Mouse (Mus musculus): ENCODE data around the gene Pim3. TPM values are rescaled to one million over a fixed set of nuclear protein-coding genes. Genes with fewer than 3 reads are reported as not detected.

The Pim3 gene
- polyA plus RNA-seq, 1 experiment from 2014 or later, result 34.5 TPM

DNA sequence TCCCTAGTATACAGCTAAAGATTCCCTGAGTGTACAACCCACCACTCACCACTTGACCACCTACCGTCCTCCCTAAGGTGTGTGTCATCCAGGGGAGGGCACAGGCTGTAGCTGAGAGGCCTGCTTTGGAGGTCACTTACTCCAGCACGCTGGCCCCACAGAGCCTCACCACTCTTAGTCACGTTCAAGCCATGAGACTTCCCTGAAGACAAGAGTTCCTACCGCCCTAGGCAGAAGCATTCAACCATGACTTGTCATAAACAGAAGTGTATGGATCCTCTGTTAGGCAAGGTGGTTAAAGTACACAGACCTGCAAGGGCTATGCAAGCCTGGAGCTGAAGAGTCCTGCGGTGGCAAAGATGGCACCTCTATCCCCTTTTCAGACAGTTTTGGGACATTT is 31.3 kb upstream of the Pim3 start:
- no peaks in the 10 kb centered on the region for H3K27me3 ChIP-seq (ENCODE audit: control insufficient read depth, insufficient read depth, low read length)
- no peak overlapping the region for H3K27ac ChIP-seq (replicated peaks; ENCODE audit: low read depth, low read length)
- DNase-seq (ENCODE audit: low spot score) (no peak), ATAC-seq (replicated peaks; ENCODE audit: insufficient number of reproducible peaks, low FRiP score, low TSS enrichment, low read depth) (no peak)
- no peaks in the 10 kb centered on the region for H3K36me3 ChIP-seq (replicated peaks; ENCODE audit: control insufficient read depth, insufficient read depth, low read depth, low read length)
- H3K4me3 ChIP-seq (ENCODE audit: low read depth, low read length), result no peak overlapping the region
- WGBS, result 85% methylated on average over 5 of the region's 5 CpGs
- H3K4me1 ChIP-seq (ENCODE audit: control insufficient read depth, insufficient read depth, low read length), result no peaks in the 10 kb centered on the region; the same call in 1 of the 2 replicates
- no peaks in the 10 kb centered on the region for H3K9me3 ChIP-seq (replicated peaks; ENCODE audit: control insufficient read depth, low read length)
- no peak overlapping the region for H3K9ac ChIP-seq (replicated peaks; ENCODE audit: low read length)
- no peak overlapping the region for H3K4me2 ChIP-seq (ENCODE audit: low read depth, low read length)

- no peaks in the 10 kb centered on the region for H3K9me3 ChIP-seq (replicated peaks; ENCODE audit: control insufficient read depth, low read length)
- WGBS, result 63% methylated on average over 5 of the region's 5 CpGs
- DNase-seq (ENCODE audit: low spot score) (no peak), ATAC-seq (replicated peaks; ENCODE audit: insufficient number of reproducible peaks, low FRiP score, low TSS enrichment, low read depth) (no peak)
- H3K27me3 ChIP-seq (ENCODE audit: control insufficient read depth, insufficient read depth, low read length), result no peaks in the 10 kb centered on the region
- no peak overlapping the region for H3K27ac ChIP-seq (replicated peaks; ENCODE audit: low read depth, low read length)
- no peak overlapping the region for H3K9ac ChIP-seq (replicated peaks; ENCODE audit: low read length)
- no peak overlapping the region for H3K4me2 ChIP-seq (ENCODE audit: low read depth, low read length)
- no peaks in the 10 kb centered on the region; the same call in 1 of the 2 replicates for H3K4me1 ChIP-seq (ENCODE audit: control insufficient read depth, insufficient read depth, low read length)
- no peaks in the 10 kb centered on the region for H3K36me3 ChIP-seq (replicated peaks; ENCODE audit: control insufficient read depth, insufficient read depth, low read depth, low read length)
- H3K4me3 ChIP-seq (ENCODE audit: low read depth, low read length), result no peak overlapping the region
Observed at GRCm38 (mm10) chr15:88831482-88831881, 30.5 kb upstream of the Pim3 start.

GRCm38 (mm10) chr15:88832536-88832935 is 29.4 kb upstream of the Pim3 start:
- WGBS, result 72% methylated on average over 9 of the region's 9 CpGs
- DNase-seq (ENCODE audit: low spot score), result no peak
- H3K36me3 ChIP-seq (replicated peaks; ENCODE audit: control insufficient read depth, insufficient read depth, low read depth, low read length), result no peaks in the 10 kb centered on the region
- no peak overlapping the region for H3K4me2 ChIP-seq (ENCODE audit: low read depth, low read length)
- H3K9me3 ChIP-seq (replicated peaks; ENCODE audit: control insufficient read depth, low read length), result no peaks in the 10 kb centered on the region
- H3K27ac ChIP-seq (replicated peaks; ENCODE audit: low read depth, low read length), result no peak overlapping the region
- no peaks in the 10 kb centered on the region; the same call in 1 of the 2 replicates for H3K4me1 ChIP-seq (ENCODE audit: control insufficient read depth, insufficient read depth, low read length)
- no peaks in the 10 kb centered on the region for H3K27me3 ChIP-seq (ENCODE audit: control insufficient read depth, insufficient read depth, low read length)
- H3K4me3 ChIP-seq (ENCODE audit: low read depth, low read length), result no peak overlapping the region
- ATAC-seq (replicated peaks; ENCODE audit: insufficient number of reproducible peaks, low FRiP score, low TSS enrichment, low read depth), result no peak
- H3K9ac ChIP-seq (replicated peaks; ENCODE audit: low read length), result no peak overlapping the region

GRCm38 (mm10) chr15:88836031-88836430 is 26.0 kb upstream of the Pim3 start:
- no peak overlapping the region for H3K4me3 ChIP-seq (ENCODE audit: low read depth, low read length)
- DNase-seq (ENCODE audit: low spot score), result no peak
- H3K4me2 ChIP-seq (ENCODE audit: low read depth, low read length), result no peak overlapping the region
- peaks cover 7% of the 10 kb centered on the region; the same call in 1 of the 2 replicates for H3K4me1 ChIP-seq (ENCODE audit: control insufficient read depth, insufficient read depth, low read length)
- no peak overlapping the region for H3K9ac ChIP-seq (replicated peaks; ENCODE audit: low read length)
- no peak overlapping the region for H3K27ac ChIP-seq (replicated peaks; ENCODE audit: low read depth, low read length)
- no peaks in the 10 kb centered on the region for H3K9me3 ChIP-seq (replicated peaks; ENCODE audit: control insufficient read depth, low read length)
- no peaks in the 10 kb centered on the region for H3K36me3 ChIP-seq (replicated peaks; ENCODE audit: control insufficient read depth, insufficient read depth, low read depth, low read length)
- 78% methylated on average over 6 of the region's 6 CpGs for WGBS
- H3K27me3 ChIP-seq (ENCODE audit: control insufficient read depth, insufficient read depth, low read length), result no peaks in the 10 kb centered on the region
- ATAC-seq (replicated peaks; ENCODE audit: insufficient number of reproducible peaks, low FRiP score, low TSS enrichment, low read depth), result no peak

DNA sequence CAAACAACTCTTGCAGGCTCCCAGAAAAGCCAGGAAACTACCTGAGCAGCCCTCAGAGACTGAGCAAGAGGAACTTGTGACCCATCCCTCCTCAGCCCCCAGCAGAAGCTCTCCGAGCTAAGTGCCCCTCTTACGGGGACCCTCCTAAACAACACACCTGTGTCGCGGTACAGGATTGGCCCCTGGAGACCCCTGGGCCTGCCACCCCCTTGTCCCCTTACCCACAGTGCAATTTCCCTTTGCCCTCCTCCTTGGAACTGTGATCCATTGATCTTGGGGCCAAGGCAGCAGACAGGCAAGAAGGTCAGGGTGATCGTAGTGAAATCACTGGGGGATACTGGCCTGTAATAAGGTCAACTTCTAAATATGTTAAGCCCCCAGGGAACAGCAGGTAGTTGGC is 25.4 kb upstream of the Pim3 start:
- no peaks in the 10 kb centered on the region for H3K9me3 ChIP-seq (replicated peaks; ENCODE audit: control insufficient read depth, low read length)
- H3K4me1 ChIP-seq (ENCODE audit: control insufficient read depth, insufficient read depth, low read length), result peaks cover 7% of the 10 kb centered on the region; the same call in 1 of the 2 replicates
- DNase-seq (ENCODE audit: low spot score) (no peak), ATAC-seq (replicated peaks; ENCODE audit: insufficient number of reproducible peaks, low FRiP score, low TSS enrichment, low read depth) (no peak)
- H3K27me3 ChIP-seq (ENCODE audit: control insufficient read depth, insufficient read depth, low read length), result no peaks in the 10 kb centered on the region
- no peak overlapping the region for H3K4me2 ChIP-seq (ENCODE audit: low read depth, low read length)
- 61% methylated on average over 5 of the region's 5 CpGs for WGBS
- H3K9ac ChIP-seq (replicated peaks; ENCODE audit: low read length), result no peak overlapping the region
- H3K27ac ChIP-seq (replicated peaks; ENCODE audit: low read depth, low read length), result no peak overlapping the region
- H3K36me3 ChIP-seq (replicated peaks; ENCODE audit: control insufficient read depth, insufficient read depth, low read depth, low read length), result no peaks in the 10 kb centered on the region
- H3K4me3 ChIP-seq (ENCODE audit: low read depth, low read length), result no peak overlapping the region; the same call in 1 of the 2 replicates

- Histone ChIP-seq H3K36me3 (replicated peaks; ENCODE audit: control insufficient read depth, insufficient read depth, low read depth, low read length) (no peaks in the 10 kb centered on the region), H3K9ac (replicated peaks; ENCODE audit: low read length) (peak overlapping the region; percentile 59), H3K4me3 (ENCODE audit: low read depth, low read length) (peak overlapping the region; percentile 42), H3K9me3 (replicated peaks; ENCODE audit: control insufficient read depth, low read length) (no peaks in the 10 kb centered on the region), H3K4me1 (ENCODE audit: control insufficient read depth, insufficient read depth, low read length) (peaks cover 7% of the 10 kb centered on the region; the same call in 1 of the 2 replicates), H3K4me2 (ENCODE audit: low read depth, low read length) (peak overlapping the region; percentile 88), H3K27ac (replicated peaks; ENCODE audit: low read depth, low read length) (no peak overlapping the region), H3K27me3 (ENCODE audit: control insufficient read depth, insufficient read depth, low read length) (no peaks in the 10 kb centered on the region)
- DNase-seq (ENCODE audit: low spot score), result peak; percentile 70
- WGBS, result under 1% methylated on average over 39 of the region's 39 CpGs
- ATAC-seq (replicated peaks; ENCODE audit: insufficient number of reproducible peaks, low FRiP score, low TSS enrichment, low read depth), result peak; percentile 54
Observed at GRCm38 (mm10) chr15:88837199-88837932, 24.6 kb upstream of the Pim3 start.

DNA sequence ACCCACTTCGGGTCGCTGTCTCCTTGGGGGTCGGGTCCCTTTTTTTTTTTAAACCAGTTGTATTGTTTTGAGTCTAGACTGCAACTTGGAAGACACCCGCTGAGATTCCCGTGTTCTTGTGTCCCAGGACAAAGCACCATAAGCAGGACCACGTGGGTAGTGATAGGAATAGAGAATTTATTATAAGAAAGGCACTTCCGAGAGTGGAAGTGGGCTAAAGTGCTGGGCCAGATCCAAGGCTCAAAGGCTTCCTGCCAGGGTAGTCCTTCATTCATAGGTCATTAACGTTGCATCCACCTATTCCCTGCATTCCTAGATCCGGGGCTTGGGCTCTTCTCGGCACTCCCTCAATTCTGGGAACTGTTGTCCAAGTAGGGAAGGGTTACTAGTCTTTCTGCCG is 24.0 kb upstream of the Pim3 start:
- ATAC-seq (replicated peaks; ENCODE audit: insufficient number of reproducible peaks, low FRiP score, low TSS enrichment, low read depth), result no peak
- peak; percentile 46 for DNase-seq (ENCODE audit: low spot score)
- Histone ChIP-seq H3K4me2 (ENCODE audit: low read depth, low read length) (peak overlapping the region; percentile 88), H3K36me3 (replicated peaks; ENCODE audit: control insufficient read depth, insufficient read depth, low read depth, low read length) (no peaks in the 10 kb centered on the region), H3K27ac (replicated peaks; ENCODE audit: low read depth, low read length) (no peak overlapping the region), H3K9ac (replicated peaks; ENCODE audit: low read length) (peak overlapping the region; percentile 59; the same call in 1 of the 2 replicates), H3K9me3 (replicated peaks; ENCODE audit: control insufficient read depth, low read length) (no peaks in the 10 kb centered on the region), H3K4me3 (ENCODE audit: low read depth, low read length) (peak overlapping the region; percentile 42), H3K4me1 (ENCODE audit: control insufficient read depth, insufficient read depth, low read length) (peaks cover 7% of the 10 kb centered on the region; the same call in 1 of the 2 replicates), H3K27me3 (ENCODE audit: control insufficient read depth, insufficient read depth, low read length) (no peaks in the 10 kb centered on the region)
- 1% methylated on average over 11 of the region's 11 CpGs for WGBS

DNA sequence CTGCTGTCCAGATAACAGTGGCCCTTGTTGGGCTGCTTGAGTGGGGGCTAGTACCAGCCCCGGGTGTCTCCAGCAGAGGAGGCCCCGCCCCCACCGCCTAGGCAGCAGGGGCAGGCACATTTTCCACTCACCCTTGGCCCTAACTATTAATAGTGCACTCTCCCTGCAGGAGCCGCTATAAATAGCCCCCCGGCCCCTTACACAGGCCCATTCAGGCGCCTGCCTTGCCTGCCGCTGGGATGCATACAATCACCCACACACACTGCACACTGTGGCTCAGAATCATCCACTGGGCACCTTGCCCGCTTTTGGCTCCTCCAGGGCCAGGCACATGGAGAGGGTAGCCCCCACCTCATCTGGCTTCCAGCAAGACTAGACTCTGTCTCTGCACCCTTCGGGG is 22.7 kb upstream of the Pim3 start:
- 0 out of 2 replicates have a peak overlapping the region, but pooled peaks have one; percentile 28 for H3K27ac ChIP-seq (replicated peaks; ENCODE audit: low read depth, low read length)
- H3K36me3 ChIP-seq (replicated peaks; ENCODE audit: control insufficient read depth, insufficient read depth, low read depth, low read length), result no peaks in the 10 kb centered on the region
- H3K4me1 ChIP-seq (ENCODE audit: control insufficient read depth, insufficient read depth, low read length), result peaks cover 9% of the 10 kb centered on the region; the same call in 1 of the 2 replicates
- H3K9me3 ChIP-seq (replicated peaks; ENCODE audit: control insufficient read depth, low read length), result no peaks in the 10 kb centered on the region
- WGBS, result 28% methylated on average over 9 of the region's 9 CpGs
- H3K27me3 ChIP-seq (ENCODE audit: control insufficient read depth, insufficient read depth, low read length), result no peaks in the 10 kb centered on the region
- no peak overlapping the region for H3K4me3 ChIP-seq (ENCODE audit: low read depth, low read length)
- ATAC-seq (replicated peaks; ENCODE audit: insufficient number of reproducible peaks, low FRiP score, low TSS enrichment, low read depth) (peak; percentile 26; the same call in 1 of the 2 replicates), DNase-seq (ENCODE audit: low spot score) (peak; percentile 35)
- H3K9ac ChIP-seq (replicated peaks; ENCODE audit: low read length), result peak overlapping the region; percentile 18; the same call in 1 of the 2 replicates
- no peak overlapping the region for H3K4me2 ChIP-seq (ENCODE audit: low read depth, low read length)

Measured in embryonic facial prominence, embryonic 11.5 days (tissue).